Mouse (Mus musculus): ENCODE results near the gene Ano10. TPM values are rescaled to one million over a fixed set of nuclear protein-coding genes. Genes with fewer than 3 reads are reported as not detected.
"Not testable (repeated sequence)": the region's sequence is repeated elsewhere in the genome, so short reads cannot be mapped to it uniquely, and the experiment has no call there.

The Ano10 gene
- polyA plus RNA-seq, 2 experiments from 2014 or later: 18.2 to 22.9 TPM

DNA sequence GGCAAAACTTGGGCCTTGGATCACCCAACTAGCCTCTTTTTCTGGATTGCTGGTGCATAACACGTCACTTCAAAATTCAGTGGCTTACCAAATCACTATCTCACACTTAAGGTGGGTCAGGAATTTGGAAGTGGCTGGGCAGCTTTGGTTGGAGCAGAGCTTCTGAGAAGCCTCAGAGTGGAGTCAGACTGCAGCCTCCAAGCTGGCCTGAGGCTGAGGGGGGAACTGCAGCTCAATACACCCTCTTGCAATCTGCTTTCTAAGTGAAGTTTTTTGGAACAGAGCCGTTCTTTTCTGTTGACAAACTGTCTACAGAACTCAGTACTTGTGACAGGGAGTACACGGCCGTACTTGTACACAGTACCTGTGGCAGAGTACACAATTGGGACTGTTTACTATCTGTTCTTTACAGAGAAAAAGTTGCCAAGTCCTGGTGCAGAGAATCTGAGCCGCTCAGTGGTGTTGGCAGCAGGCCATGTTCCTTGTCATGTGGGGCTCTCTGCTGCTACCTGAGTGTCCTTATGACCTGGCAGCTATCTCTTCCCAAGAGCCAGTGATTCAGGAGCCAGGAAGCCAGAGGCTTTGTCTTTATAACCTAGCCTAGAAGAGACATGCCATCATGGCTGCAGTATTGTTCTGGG, 99.1 kb downstream of the Ano10 start:
- no peak for ATAC-seq

DNA sequence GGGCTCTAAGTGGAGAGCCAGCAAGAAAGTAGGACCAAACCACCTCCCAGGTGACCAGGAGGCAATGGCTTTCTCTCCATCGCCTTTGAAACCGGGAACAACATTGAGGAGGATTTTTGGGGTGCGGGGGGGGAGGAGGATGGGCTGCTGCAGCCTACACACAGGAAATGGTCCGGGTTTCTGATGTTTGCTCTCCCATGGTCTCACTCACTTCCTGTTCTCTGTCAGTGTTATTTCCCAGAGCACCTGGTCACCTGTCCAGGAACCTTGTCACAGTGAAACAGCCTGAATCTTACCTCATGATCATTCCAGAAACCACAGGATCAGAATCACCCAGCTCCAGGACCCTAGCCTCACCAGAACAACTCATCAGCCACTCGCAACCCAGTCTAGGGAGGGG, 100.4 kb downstream of the Ano10 start:
- peak; percentile 72 for ATAC-seq

DNA sequence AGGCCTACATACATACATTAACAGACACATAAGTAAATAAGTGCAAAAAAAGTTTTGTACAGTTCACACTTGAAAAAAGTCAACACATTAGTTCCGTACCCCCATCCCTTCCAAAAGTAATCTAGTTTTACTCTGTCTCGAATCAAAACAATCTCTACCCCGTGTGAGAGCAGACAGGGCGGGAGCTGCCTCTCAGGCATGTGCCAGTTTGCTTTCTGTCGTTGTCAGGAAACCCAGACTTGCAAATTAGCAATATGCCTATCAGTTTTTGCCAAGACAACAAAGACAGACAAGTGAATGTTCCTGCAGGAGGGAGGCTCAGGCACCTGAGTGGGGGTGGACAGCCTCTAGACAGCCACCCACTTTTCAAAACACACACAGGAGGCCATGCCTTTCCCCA, 100.9 kb downstream of the Ano10 start:
- ATAC-seq: peak; percentile 24

DNA sequence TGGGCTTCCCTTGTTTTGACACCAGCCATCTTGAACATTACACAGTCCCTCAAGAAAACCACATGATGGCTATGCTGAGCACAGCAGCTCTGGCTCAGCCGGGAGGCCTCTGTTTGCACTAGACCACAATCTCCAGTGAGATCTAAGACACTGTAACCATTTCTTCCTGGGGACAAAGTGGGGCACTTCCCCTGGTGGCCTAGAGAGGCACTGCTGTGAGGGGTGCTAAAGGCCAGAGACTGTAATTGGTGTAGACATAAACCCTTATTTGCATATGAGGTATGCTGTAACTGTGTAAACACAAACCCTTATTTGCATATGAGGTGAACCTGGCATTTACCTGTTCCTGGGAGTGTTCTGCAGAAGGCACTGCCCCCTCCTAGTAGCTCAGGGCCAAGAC, 105.5 kb downstream of the Ano10 start:
- peak; percentile 86 for ATAC-seq

DNA sequence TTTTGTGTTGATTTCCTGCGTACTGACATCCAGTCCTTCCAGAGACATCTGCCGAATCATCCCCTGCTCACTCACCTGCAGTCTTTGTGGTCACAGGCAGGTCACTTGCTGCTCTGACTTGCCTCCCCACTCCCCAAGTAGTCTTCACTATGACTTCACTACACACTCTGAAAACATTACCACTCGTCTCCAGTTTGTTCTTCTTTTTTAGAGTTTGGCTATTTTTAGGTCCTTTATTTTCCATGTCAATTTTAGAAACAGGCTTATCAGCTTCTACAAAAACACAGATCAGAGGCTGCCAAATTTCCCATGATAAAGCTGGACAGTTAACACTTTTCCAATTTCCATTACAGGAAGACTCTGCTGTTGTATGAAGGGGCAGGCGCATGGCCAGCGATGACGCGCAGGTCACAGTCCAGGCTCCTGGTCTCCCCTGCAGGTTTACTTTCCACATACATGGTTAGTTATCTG, 106.7 kb downstream of the Ano10 start:
- no peak for ATAC-seq

DNA sequence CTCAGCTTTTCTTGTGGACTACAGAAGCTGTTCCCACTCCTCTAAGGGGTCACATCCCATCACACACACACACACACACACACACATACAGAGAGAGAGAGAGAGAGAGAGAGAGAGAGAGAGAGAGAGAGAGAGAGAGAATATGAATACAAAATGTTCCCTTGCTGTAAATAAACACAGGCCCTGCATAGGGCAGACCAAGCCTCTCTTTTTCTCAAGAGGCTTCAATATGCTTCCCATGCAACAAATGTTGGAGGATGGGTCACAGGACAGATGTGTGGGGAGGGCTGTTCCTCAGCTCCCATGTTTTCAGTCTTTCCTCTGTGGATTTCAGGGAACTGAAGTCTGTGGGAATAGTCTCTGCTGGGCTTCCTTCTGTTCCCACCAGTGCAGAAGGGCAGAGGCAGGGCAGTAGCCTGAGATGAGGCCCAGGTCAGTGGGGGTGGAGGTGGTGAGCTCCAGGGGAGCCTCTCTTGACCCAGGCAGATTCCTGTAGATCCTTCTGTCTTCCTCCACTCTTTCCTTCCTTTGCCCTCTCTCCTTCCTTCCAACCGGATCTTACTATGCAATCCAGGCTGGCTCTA, 107.5 kb downstream of the Ano10 start:
- no peak for ATAC-seq

DNA sequence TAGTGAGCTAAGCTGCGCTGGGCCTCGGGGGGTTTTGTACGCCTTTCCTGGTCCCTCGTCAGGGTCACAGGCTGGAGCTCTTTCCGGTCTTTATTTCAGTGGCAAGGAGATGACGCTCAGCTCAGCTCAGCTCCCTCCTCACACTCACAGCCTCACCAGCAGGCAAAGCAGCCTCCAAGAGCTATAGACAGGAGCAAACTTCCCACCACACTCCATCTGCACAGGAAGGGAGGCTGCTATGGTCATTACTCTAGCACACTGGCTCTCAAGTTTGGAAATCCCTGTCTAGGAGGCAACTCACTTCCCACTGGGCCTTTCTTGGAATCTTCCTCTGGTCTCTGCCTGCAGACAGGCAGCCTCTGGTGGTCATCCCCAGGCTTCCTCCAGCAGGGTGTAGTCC, 108.3 kb downstream of the Ano10 start:
- ATAC-seq: no peak

DNA sequence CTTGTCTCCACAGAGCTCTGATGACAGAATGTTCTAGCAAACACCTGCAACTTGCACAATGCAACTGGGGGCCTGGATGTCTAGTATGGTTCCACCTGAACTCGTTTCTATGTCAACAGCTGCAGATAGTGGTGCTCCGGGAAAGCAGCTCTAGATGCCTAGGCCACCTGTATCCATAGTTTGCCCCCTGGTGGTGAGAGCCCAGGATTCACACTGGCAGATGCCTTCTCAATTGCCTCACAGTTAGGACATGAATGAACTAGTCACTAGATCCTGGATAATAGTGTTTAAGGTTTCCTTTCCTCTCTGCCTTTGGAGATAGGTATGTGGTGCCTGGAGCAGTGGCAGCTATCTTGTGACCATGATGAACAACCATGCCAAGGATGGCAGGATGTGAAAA, 109.2 kb downstream of the Ano10 start:
- ATAC-seq: peak; percentile 46

DNA sequence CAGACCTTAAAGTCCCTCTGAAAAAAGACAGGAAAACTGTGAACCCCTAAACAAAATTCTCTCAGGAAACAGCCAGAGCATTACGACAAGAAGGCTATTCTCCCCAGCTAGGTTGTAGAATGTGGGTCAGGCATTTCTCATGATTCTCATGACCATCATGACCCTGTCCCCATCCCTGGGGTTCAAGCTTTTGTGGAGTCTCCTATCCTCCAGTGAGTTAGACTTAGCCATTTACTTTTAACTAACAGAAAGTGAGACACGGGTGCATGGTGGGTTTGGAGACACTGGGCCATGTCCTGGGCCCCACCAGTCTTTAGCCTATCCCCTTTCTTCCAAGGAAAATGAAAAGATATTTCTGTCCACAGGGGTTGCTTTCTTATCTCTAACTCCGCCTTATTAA, 109.9 kb downstream of the Ano10 start:
- no peak for ATAC-seq

DNA sequence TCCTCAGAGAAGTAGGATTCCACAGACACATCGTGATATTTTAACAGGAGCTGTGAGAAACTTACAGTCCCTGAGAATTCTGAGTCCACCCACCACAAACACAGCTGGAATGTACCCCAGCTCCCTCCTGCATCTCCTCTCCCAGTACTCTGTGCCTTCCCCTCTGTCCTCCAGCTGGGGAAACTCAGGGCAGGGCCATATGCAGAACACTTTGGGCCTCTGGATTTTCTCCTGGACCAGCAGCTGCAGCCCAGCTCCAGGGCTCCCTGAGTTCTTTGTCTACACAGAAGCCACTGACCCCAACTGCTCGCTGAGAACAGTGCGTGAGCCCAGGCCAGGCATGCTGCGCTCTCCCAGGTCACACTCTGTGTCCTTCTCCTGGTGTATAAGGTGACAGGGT, 111.1 kb downstream of the Ano10 start:
- no peak for ATAC-seq

DNA sequence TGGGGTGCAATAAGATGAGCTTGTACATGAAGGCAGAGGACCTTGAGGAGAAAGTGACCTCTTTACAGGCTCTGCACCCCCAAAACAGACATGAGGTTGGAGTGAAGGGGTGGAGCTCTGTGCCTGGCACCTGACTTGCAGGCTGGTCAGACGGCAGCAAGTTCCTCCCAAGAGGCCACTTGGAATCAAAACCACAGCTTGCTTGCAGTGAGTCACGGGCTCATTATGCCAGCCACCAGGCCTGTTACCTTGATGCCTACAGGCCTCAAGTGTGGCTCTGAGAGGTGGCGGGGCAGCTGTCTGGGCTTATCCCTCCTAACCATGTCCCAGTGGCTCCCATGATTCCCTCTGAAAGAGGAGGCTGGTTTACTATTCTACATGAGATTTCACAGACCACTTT, 114.1 kb downstream of the Ano10 start:
- no peak for ATAC-seq

DNA sequence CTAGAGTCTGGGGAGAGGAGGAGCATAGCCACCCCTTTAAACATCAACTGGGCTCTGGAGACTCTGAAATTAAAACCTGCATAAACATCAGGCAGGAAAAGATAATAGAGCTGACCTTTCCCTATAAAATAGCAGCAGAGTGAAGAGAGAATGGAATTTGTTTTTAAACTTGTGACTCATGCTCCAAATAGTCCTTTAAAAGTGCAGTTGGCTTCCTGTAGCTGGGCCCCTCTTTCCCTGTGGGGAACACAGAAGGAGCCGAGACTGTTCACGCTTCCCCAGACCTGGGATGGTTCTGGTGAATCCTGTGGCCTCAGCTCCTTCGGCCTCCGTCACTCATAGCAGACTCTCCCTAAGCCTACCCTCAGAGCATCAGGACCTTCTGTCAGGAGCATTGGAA, 115.8 kb downstream of the Ano10 start:
- no peak for ATAC-seq

DNA sequence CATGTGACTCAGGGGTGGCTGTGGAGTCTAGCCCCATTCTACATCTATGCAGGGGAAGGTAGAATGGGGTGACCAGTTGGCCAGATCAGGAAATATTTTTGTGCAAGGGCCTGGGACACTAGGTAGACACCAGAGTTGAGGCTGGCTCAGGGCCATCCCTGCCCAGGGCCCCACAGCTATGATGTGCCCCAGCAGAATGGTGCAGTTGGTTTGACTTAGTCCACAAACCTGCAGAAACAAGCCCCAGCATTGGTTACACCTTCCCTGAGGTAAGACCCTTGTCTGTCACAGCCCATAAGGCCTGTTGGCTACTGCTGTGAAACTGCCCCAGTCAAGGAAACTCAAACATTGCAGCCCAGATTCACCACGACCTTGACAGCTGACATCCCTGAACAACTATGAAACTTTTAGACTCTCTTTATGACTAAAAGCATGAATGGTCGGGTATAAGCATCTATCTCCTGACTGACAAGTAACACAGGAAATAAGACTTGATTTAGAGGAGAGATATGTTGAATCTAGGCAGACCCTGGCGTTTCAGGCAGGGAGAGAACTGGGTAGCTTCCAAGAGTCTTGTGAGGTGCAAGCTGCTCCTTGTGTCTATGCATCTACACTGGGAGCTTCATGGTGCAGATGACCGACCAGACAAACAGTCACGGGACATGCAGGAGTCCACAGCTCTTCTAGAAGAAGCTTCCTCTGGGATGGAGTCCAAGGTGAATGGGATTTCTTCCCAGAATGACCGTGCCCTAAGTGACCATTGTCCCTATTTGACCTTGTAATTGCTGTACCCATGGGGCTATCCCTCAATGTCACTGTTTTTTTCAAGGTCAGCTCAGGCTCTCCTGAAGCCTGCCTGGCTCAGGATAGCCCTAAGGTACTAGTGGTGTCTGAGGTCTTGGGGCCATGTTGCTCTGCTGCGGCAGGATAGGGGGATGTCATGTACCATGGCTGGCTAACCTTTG, 116.7 kb downstream of the Ano10 start:
- peak; percentile 62 for ATAC-seq

DNA sequence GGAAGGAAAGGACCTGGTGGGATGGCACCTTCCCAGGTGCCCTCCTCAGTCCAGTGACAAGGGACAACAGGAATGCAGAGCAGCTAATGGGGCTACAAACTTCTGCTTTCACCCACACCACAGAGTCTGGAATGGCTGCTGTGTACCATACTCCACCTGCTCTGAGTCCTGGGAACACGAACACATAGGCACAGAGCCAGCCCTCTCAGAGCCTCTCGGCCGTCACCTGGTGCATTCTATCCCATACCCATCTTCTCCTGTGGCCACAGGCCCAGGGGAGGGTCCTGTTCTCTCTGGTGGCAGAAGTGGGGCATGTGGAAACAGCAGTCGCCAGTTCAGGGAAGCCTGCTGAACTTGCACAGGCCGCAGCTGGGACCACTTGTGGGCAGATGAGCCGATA, 119.5 kb downstream of the Ano10 start:
- ATAC-seq: no peak

DNA sequence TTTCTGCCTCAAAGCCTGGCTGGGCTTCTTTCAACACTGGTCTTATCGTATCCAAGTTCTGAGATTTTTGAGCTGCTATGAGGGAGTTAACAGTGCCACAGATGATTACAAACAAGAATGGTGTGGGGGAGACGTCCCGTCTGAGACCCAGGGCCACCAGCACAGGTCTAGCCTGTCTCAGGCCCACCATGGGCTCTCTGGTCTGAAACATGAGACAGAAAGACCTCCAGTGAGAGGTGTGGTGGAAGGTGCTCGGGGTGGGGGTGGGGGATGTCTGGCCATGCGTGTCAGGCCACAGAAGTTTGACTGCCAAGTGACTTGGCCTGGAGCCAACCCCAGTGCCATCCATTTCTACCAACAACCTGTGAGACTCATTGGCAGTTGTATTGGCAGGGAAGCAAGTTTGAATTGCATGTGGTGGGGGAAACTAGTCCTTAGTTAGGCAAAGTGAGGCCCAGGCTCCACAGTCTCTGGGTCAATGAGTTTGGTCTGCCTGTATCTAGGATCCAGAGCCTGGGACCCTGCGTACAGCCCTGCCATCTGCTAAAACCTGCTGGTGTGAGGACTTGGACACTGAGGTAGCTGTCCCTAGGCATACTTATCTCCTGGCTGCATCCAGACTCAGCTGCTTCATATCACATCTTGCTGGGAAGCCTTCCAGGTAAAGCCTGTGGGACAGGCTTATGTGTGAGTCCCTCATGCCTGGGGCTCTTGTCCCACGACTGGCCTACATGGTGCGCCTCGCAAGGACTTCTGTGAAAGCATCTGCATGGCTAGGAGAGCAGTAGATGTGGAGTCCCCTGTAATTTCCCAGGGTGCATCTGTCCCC, 120.6 kb downstream of the Ano10 start:
- no peak for ATAC-seq

DNA sequence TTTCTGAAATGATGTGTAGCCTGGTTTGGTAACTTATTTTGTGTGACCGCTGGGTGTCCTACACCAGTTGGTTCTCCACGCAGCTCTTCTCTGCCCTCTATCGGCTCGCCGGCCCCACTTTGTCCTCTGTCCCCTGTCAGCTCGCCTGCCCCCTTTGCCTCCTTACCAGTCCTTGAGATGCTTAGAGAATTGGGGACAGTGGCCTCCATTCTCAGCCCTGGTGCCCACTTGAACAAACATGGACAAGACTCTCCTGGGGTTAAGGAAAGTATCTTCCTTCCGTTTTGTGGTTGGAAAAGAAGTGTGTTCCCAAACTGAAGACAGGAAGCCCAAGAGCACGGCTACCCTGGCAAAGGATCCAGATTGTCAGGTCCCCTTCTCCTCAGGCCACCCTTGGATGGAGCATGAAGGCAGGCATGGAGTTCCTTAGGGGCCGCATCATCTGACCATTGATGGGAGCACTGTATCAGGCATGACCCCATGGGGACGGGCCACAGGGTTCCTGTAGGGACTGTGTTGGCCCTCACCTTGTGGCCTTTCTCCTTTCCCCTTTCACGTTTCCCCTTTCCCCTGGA, 121.5 kb downstream of the Ano10 start:
- ATAC-seq: no peak

DNA sequence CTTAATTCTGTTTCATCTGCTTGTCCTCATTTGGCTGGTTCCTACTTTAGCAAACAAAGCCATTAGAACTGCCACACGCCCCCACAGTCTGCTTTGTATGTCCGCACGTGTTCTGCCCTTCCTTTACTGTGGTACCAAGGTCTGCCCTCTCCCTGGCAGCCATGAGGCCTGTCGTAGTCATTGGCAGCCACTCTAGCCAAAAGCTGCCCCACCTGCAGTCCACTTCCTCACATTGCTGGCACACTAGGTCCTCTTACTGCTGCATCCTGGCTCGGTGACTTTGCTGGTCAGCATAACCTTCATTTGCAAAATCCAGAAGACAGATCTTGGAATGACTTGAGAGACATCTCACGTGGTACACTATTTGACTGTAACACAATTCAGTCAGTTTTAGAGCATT, 124.3 kb downstream of the Ano10 start:
- no peak for ATAC-seq

DNA sequence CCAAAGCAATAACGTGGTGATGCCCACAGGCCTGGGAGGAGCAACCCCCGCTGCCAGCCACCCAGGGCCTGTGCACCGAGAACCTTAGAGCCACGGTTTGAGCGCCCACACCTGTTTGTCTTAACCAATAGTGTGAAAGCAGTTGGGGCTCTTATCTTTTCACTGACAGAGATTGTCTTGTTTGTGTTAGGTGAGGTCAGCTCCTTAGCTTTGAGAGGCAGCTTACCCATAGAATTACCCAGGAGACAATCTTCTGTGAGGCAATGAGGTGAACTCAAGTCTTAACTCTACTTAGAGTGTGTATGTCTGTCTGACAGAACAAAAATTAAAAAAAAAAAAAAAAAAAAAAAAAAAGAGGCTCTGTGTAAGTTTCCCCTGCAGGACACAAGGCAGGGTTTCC, 126.5 kb downstream of the Ano10 start:
- ATAC-seq: not testable (repeated sequence)

DNA sequence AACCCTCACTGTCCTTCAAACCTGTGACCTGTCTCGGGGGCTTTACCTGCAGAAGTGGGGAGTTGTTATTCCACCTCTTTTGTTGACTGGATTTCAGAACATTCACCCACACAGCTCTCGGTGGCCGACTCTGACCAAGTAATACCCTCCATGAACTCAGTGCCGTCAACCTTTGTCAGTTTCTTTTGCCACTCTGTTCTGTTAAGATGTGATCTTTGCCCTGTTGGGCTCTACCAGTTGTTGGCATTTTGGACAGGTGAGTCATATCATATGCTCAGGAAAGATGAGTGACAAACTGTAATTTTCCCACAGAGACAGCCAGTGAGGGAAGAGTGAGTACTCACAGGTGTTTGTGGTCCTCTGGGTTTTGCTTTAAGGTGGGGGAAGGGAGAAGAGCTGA, 129.7 kb downstream of the Ano10 start:
- no peak for ATAC-seq

DNA sequence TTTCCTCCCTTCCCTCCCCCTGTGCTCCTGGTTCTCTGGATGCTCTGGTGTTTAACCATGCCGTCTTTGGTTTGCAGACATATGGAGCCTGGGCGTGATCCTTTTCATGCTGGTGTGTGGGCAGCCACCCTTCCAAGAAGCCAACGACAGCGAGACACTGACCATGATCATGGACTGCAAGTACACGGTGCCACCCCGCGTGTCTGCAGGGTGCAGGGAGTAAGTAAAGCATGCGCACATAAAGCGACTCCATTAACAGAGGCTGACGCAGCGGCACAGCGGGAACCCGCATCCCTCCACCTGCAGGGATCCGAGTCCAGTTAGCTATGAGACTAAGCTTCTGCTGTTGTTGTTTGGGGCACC, 137.2 kb downstream of the Ano10 start:
- no peak for ATAC-seq

DNA sequence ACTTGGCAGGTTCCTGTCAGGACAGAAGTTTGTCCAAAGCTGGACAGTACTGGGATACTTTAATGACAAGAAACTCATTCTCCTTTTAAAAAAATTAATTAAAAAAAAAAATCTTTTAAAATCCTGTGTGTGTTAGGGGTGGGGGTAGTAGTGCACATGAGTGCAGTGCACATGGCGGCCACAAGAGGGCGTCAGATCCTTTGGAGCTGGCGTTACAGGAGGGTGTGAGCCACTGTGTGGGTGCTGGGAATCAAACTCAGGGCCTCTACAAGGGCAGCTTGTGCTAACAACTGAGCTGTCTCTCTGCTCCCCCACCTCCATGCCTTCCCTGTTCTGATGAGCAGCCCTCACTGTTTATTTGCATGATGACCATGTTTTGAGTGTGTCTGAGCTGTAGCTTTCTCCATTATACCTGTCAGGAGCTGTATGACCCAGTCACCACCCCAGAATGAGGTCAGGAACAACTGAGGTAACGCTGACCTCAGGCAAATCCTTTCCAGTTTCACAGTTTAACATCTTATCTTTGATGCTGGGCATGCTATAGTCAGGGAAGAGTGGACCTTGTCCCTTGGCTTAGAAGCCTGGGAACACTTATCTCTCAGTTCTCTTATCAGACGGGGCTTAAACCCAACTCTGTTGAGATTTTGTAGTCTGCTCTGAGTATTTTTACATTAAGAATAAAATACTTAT, 137.7 kb downstream of the Ano10 start:
- ATAC-seq: no peak

DNA sequence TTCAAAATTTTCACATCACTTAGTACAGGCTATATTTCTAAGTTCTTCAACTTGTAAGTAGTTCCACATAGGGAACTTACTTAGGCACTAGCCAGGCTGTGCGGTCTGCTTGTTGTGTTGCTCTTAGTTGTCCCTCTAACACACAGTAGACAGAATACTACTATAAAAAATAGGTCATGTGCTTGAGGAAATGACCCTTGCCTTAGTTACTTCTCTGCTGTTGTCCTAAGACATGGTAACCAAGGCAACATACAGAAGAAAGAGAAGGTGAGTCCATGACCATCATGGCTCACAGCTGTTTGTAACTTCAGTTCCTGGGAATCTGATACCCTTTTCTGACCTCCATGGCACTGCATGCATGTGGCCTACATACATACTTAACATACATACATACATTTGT, 139.0 kb downstream of the Ano10 start:
- ATAC-seq: no peak

All from CD4-positive, CD25-positive, alpha-beta regulatory T cell, adult 4 months (primary cell).